Mouse (Mus musculus) megakaryocyte, adult 5-6 weeks (primary cell): Measurements from ENCODE around the gene Gm6465. TPM values are rescaled to one million over a fixed set of nuclear protein-coding genes. Genes with fewer than 3 reads are reported as not detected.
"Not testable (repeated sequence)": the region's sequence is repeated elsewhere in the genome, so short reads cannot be mapped to it uniquely, and the experiment has no call there.

ENCODE experiments used
- ATAC-seq: 2 replicates; pipeline ENCODE4 v1.8.0; 2016; ENCODE audit warnings: mild to moderate bottlenecking, inconsistent platforms; ENCODE audit not compliant: poor library complexity, severe bottlenecking
- total RNA-seq, 2 experiments: library from RNA; stranded (forward) in 1 of 2; stranded (reverse) in 1 of 2; fragments of 153-499, 151-499 nt in 1 of 2; fragments of 221-1000, 200-1000 nt in 1 of 2; gene quantifications; 2 replicates each; pipeline versions ENCODE4 v1.2.3 to v1.2.4; 2015 to 2017

The Gm6465 gene
- total RNA-seq (2015), result not detected in 2 replicates
- total RNA-seq (2017), result not detected in 2 replicates

DNA sequence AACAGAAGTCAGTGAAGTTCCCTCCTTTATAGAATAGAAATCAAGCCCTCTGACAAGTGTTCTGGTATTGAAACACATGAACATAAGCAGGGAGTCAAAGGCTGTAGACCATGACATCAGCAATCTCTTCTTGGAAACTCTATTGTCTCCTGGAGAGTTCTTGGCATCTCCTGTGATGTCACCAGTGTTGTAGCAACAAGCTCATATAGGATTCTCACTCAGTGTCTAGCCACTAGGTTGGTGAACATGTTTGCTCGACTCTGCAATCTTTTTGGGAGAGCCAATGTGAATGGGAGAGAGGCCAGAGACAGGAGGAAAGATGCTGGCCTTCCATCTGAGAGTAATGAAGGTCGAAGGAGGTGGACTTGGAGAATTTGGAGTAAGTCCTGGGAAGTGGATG, at the start of gene Gm6465:
Gm6465 (plus strand) TSS at position 301 of the 400 bp plus-strand sequence.
- ATAC-seq, result not testable (repeated sequence)

DNA sequence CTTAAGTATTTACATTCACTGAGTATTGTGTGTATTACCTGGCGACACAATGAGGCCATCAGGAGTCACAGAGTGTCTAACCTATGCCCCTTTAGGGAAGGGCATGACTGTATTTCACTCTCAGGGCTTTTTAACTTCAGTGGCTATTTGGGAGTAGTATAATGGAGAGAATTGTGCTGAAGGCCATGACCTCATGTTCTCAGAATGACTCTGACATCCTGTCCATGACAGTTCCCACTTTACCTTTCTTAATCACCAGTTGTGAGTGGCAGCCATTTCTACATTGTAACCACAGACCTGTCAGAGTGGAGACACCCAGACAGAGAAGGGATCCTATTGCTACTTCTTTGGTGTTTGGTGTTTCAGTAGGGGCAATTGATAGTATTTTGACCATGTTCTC, 485 bp downstream of the Gm6465 start:
- ATAC-seq, result not testable (repeated sequence)

DNA sequence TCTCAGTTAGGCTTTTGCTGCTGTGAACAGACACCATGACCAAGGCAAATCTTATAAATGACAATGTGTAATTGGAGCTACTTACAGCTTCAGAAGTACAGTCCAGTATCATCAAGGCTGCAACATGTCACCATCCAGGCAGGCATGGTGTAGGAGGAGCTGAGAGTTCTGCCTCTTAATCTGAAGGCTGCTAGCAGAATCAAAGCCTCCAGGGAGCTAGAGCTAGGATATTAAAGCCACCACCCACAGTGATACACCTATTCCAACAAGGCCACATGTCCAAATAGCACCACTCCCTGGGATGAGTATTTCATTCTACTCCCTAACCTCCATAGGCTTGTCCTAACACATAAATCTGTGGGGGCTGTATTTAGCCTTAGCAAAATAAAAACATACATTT, 12.6 kb downstream of the Gm6465 start:
- ATAC-seq, result not testable (repeated sequence)

Other genes with a start within 250 kb of the Gm6465 start
- gene Gm8922, start 163.6 kb upstream of the Gm6465 start, total RNA-seq (2015), result not detected in 2 replicates
- not detected in 2 replicates for gene Gm8922, start 163.6 kb upstream of the Gm6465 start, total RNA-seq (2017)
- not detected in 2 replicates for gene Gm8926, start 75.0 kb upstream of the Gm6465 start, total RNA-seq (2015)
- gene Gm8926, start 75.0 kb upstream of the Gm6465 start, total RNA-seq (2017), result not detected in 2 replicates
- gene 4933402N22Rik, start 72.5 kb downstream of the Gm6465 start, total RNA-seq (2015), result not detected in 2 replicates
- gene 4933402N22Rik, start 72.5 kb downstream of the Gm6465 start, total RNA-seq (2017), result not detected in 2 replicates